Mouse (Mus musculus) spleen, adult 2 months (tissue): Measurements from ENCODE around the gene Morf4l1. TPM values are rescaled to one million over a fixed set of nuclear protein-coding genes. Genes with fewer than 3 reads are reported as not detected.
"Not testable (repeated sequence)": the region's sequence is repeated elsewhere in the genome, so short reads cannot be mapped to it uniquely, and the experiment has no call there.

ENCODE experiments used
- DNase-seq, 2 experiments: peaks; one replicate each; pipeline versions ENCODE4 v3.0.0 to v3.0.0-alpha.2; 2012 to 2021; ENCODE audit warnings: low spot score in 2 of 2, low read depth in 1 of 2
- H3K27ac ChIP-seq: fragments of 200-500 bp; 2 replicates; pipeline ENCODE4 v1.5.1; 2012; ENCODE audit warnings: low read length, inconsistent platforms; ENCODE audit not compliant: insufficient read depth
- H3K27me3 ChIP-seq: fragments of 200-500 bp; 2 replicates; pipeline ENCODE4 v1.6.1; 2012; ENCODE audit warnings: mild to moderate bottlenecking, moderate library complexity, low read length, inconsistent platforms; ENCODE audit not compliant: control insufficient read depth, insufficient read depth
- H3K36me3 ChIP-seq: fragments of 200-500 bp; 2 replicates; pipeline ENCODE4 v1.6.1; 2012; ENCODE audit warnings: mild to moderate bottlenecking, low read length, inconsistent platforms; ENCODE audit not compliant: control insufficient read depth, insufficient read depth
- H3K4me1 ChIP-seq: fragments of 200-500 bp; 2 replicates; pipeline ENCODE4 v1.6.1; 2011; ENCODE audit warnings: inconsistent platforms; ENCODE audit not compliant: control insufficient read depth, insufficient read depth, insufficient read length
- H3K4me3 ChIP-seq: fragments of 200-500 bp; 2 replicates; pipeline ENCODE4 v1.5.1; 2011; ENCODE audit warnings: mild to moderate bottlenecking, inconsistent platforms; ENCODE audit not compliant: insufficient read depth, insufficient read length; ENCODE audit errors: extremely low read depth
- CTCF ChIP-seq: fragments of 200-500 bp; IDR thresholded peaks from 2 replicates; pipeline ENCODE4 v1.5.1; 2011; ENCODE audit warnings: mild to moderate bottlenecking, inconsistent platforms; ENCODE audit not compliant: insufficient read depth, insufficient read length, insufficient replicate concordance; ENCODE audit errors: extremely low read depth
- POLR2A ChIP-seq: fragments of 200-500 bp; IDR thresholded peaks from 2 replicates; pipeline ENCODE4 v1.6.1; 2011; ENCODE audit warnings: low read depth, low read length, inconsistent platforms
- WGBS: fragments of 180-500 bp; shearing (Covaris S2); methylation state at CpG from one replicate; pipeline ENCODE4 v1.1.7; 2018; 5-methylcytosine and 5-hydroxymethylcytosine counted together
- polyA plus RNA-seq: library from polyadenylated mRNA; depleted of rRNA; stranded (reverse); fragments of >200 nt; gene quantifications from 2 replicates; pipeline ENCODE4 v1.2.3, GENCODE M21; 2012; rRNA removed

Morf4l1 gene
- polyA plus RNA-seq, 1 experiment = 46.2 TPM

- TF ChIP-seq POLR2A (no peak), CTCF (no peak)
- Histone ChIP-seq H3K4me3 (peak within 1 kb of the TSS; percentile 94), H3K27me3 (no peaks in the 10 kb centered on the region), H3K27ac (peak within 1 kb of the TSS; percentile 96), H3K36me3 (no peaks in the 10 kb centered on the region), H3K4me1 (peaks cover 4% of the 10 kb centered on the region; the same call in 1 of the 2 replicates)
- no peak for DNase-seq
- 58% methylated on average over 2 of the region's 2 CpGs for WGBS
These were observed 60.7 kb downstream of the Morf4l1 start, which contains the start of gene Ctsh for GRCm38 (mm10) chr9:90053852-90054251. TSS of gene Ctsh (plus strand) at chr9:90054152.

GRCm38 (mm10) chr9:90047937-90048627 lies 66.5 kb downstream of the Morf4l1 start:
- no peak overlapping the region for H3K27ac ChIP-seq
- no peak overlapping the region for H3K4me3 ChIP-seq
- WGBS = 47% methylated on average over 5 of the region's 5 CpGs
- H3K27me3 ChIP-seq = no peaks in the 10 kb centered on the region
- no peaks in the 10 kb centered on the region for H3K4me1 ChIP-seq
- DNase-seq = no peak
- no peak for TF ChIP-seq POLR2A
- no peak for TF ChIP-seq CTCF
- H3K36me3 ChIP-seq = no peaks in the 10 kb centered on the region

GRCm38 (mm10) chr9:90045191-90045590 lies 69.4 kb downstream of the Morf4l1 start:
- no peaks in the 10 kb centered on the region for H3K36me3 ChIP-seq
- 93% methylated on average over 7 of the region's 7 CpGs for WGBS
- TF ChIP-seq POLR2A (no peak), CTCF (no peak)
- no peak for DNase-seq
- H3K4me1 ChIP-seq = no peaks in the 10 kb centered on the region
- no peak overlapping the region for H3K27ac ChIP-seq
- H3K27me3 ChIP-seq = no peaks in the 10 kb centered on the region
- H3K4me3 ChIP-seq = no peak overlapping the region

GRCm38 (mm10) chr9:90042906-90043305 lies 71.7 kb downstream of the Morf4l1 start:
- not testable (repeated sequence) for H3K36me3 ChIP-seq, H3K4me3 ChIP-seq, H3K27ac ChIP-seq, H3K27me3 ChIP-seq, DNase-seq, H3K4me1 ChIP-seq
- WGBS = 73% methylated on average over 8 of the region's 8 CpGs

Other genes with a start within 250 kb of the Morf4l1 start
- 0.02 and 0.06 TPM in 2 replicates for gene Rasgrf1, start 204.9 kb downstream of the Morf4l1 start, polyA plus RNA-seq
- 65.0 and 65.9 TPM in 2 replicates for gene Ctsh, start 60.6 kb downstream of the Morf4l1 start, polyA plus RNA-seq
- gene Adamts7, start 48.3 kb upstream of the Morf4l1 start, polyA plus RNA-seq = 3.5 and 4.6 TPM in 2 replicates
- gene Tbc1d2b, start 156.0 kb upstream of the Morf4l1 start, polyA plus RNA-seq = 26.4 and 27.8 TPM in 2 replicates